Mouse (Mus musculus) left cerebral cortex, postnatal 36 days (tissue): ENCODE measurements at regions not wholly inside any gene's neighbourhood (a gene's known extent, or its start where the extent isn't known, plus 50 kb on each side); places are given as distances from the start of the nearest gene placed in this dataset.

ENCODE experiments used
- DNase-seq, 2 experiments: peaks; one replicate each; pipeline ENCODE4 v3.0.0; 2021 to 2022; ENCODE audit warnings: low spot score in 2 of 2, mixed read lengths in 1 of 2
- intact Hi-C: fragments of 180-260 bp; cut with DNase I; formaldehyde crosslinking; loops from one replicate; pipeline ENCODE4 v1.15.1; 2025

GRCm38 (mm10) chr13:90313209-90313978 is 224.0 kb upstream of the Xrcc4 start:
- intact Hi-C loops, result no loop called here
- no peak for DNase-seq

- intact Hi-C loops, result no loop called here
- DNase-seq, result no peak
These were observed 221.1 kb upstream of the Xrcc4 start for GRCm38 (mm10) chr13:90310482-90310881.

- intact Hi-C loops, result no loop called here
- DNase-seq, result no peak
These were observed 211.1 kb upstream of the Xrcc4 start for GRCm38 (mm10) chr13:90300481-90300880.

- no peak for DNase-seq
- intact Hi-C loops, result no loop called here
These were observed 205.2 kb upstream of the Xrcc4 start for GRCm38 (mm10) chr13:90294648-90295007.

- no peak for DNase-seq
- intact Hi-C loops, result no loop called here
These were observed 204.6 kb upstream of the Xrcc4 start for GRCm38 (mm10) chr13:90293697-90294647.

- intact Hi-C loops, result no loop called here
- DNase-seq, result no peak
These were observed 203.5 kb upstream of the Xrcc4 start for GRCm38 (mm10) chr13:90292905-90293304.

GRCm38 (mm10) chr13:90292124-90292523 is 202.7 kb upstream of the Xrcc4 start:
- DNase-seq, result no peak
- intact Hi-C loops, result no loop called here

- intact Hi-C loops, result no loop called here
- no peak for DNase-seq
These were observed 191.6 kb upstream of the Xrcc4 start for GRCm38 (mm10) chr13:90280976-90281375.

- peak in 1 of 2 experiments; percentile 8 for DNase-seq
- intact Hi-C loops, result no loop called here
These were observed 190.5 kb upstream of the Xrcc4 start for GRCm38 (mm10) chr13:90279786-90280382.

GRCm38 (mm10) chr13:90279355-90279754 is 189.9 kb upstream of the Xrcc4 start:
- intact Hi-C loops, result no loop called here
- DNase-seq, result no peak

- intact Hi-C loops, result no loop called here
- DNase-seq, result no peak
These were observed 169.8 kb upstream of the Xrcc4 start for GRCm38 (mm10) chr13:90259071-90259742.

- intact Hi-C loops, result no loop called here
- no peak for DNase-seq
These were observed 163.6 kb upstream of the Xrcc4 start for GRCm38 (mm10) chr13:90252981-90253380.

GRCm38 (mm10) chr13:90245997-90246765 is 156.8 kb upstream of the Xrcc4 start:
- intact Hi-C loops, result no loop called here
- no peak for DNase-seq

GRCm38 (mm10) chr13:90238331-90238730 is 148.9 kb upstream of the Xrcc4 start:
- intact Hi-C loops, result no loop called here
- DNase-seq, result no peak

GRCm38 (mm10) chr13:90233986-90234385 is 144.6 kb upstream of the Xrcc4 start:
- intact Hi-C loops, result no loop called here

GRCm38 (mm10) chr13:90233561-90233960 is 144.2 kb upstream of the Xrcc4 start:
- DNase-seq, result no peak
- intact Hi-C loops, result no loop called here

More at GRCm38 (mm10) chr13:90233986-90234385, 144.6 kb upstream of the Xrcc4 start:
- DNase-seq, result no peak

GRCm38 (mm10) chr13:90229106-90229505 is 139.7 kb upstream of the Xrcc4 start:
- intact Hi-C loops, result no loop called here
- DNase-seq, result no peak

- intact Hi-C loops, result no loop called here
These were observed 136.8 kb upstream of the Xrcc4 start for GRCm38 (mm10) chr13:90226212-90226611.

GRCm38 (mm10) chr13:90212390-90212789 is 123.0 kb upstream of the Xrcc4 start:
- no peak for DNase-seq
- intact Hi-C loops, result no loop called here

More at GRCm38 (mm10) chr13:90226212-90226611, 136.8 kb upstream of the Xrcc4 start:
- DNase-seq, result no peak
